Mouse (Mus musculus) midbrain, embryonic 10.5 days (tissue): ENCODE measurements at regions not wholly inside any gene's neighbourhood (a gene's known extent, or its start where the extent isn't known, plus 50 kb on each side); places are given as distances from the start of the nearest gene placed in this dataset.

Source experiments
- DNase-seq: peaks from one replicate; pipeline ENCODE4 v3.0.0-alpha.2; 2017; ENCODE audit warnings: low spot score
- H3K27ac ChIP-seq: fragments of 300-500 bp; sonication (generic); replicated peaks from 2 replicates; pipeline ENCODE4 v1.5.1; 2016; ENCODE audit warnings: mild to moderate bottlenecking
- H3K27me3 ChIP-seq: fragments of 300-500 bp; sonication (generic); 2 replicates; pipeline ENCODE4 v1.6.1; 2016; ENCODE audit warnings: low read depth, mild to moderate bottlenecking; ENCODE audit not compliant: poor library complexity, severe bottlenecking
- H3K36me3 ChIP-seq: fragments of 300-500 bp; sonication (generic); 2 replicates; pipeline ENCODE4 v1.6.1; 2016; ENCODE audit warnings: mild to moderate bottlenecking, moderate library complexity
- H3K4me1 ChIP-seq: fragments of 300-500 bp; sonication (generic); 2 replicates; pipeline ENCODE4 v1.6.1; 2016
- H3K4me3 ChIP-seq: fragments of 300-500 bp; sonication (generic); 2 replicates; pipeline ENCODE4 v1.5.1; 2016; ENCODE audit warnings: mild to moderate bottlenecking, moderate library complexity
- H3K9me3 ChIP-seq: fragments of 300-500 bp; sonication (generic); replicated peaks from 2 replicates; pipeline ENCODE4 v1.6.1; 2016; ENCODE audit warnings: mild to moderate bottlenecking
- WGBS: fragments of 180-500 bp; shearing (Covaris S2); methylation state at CpG from one replicate; pipeline ENCODE4 v1.1.7; 2016; 5-methylcytosine and 5-hydroxymethylcytosine counted together

DNA sequence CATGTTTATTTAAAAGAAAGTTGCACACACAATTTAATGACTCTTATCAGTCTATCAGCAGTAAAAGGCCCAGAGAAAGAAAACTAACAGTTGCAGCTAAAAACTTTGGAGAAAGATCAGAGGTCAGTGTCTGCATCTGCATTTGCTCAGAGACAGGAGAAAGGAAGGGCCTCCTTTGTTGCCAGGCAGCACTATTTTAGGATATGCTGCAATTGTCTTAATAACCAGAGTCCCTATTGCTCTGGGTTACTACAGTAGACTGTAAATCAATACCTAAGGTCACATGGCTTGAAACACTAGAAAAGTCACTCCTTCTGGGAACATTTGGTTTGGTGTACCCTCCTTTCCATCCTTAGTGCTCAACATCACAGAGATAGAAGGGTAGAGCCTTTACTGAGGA is 175.7 kb downstream of the Hdgfl1 start:
- Histone ChIP-seq H3K4me1 (no peaks in the 10 kb centered on the region), H3K27ac (no peak overlapping the region), H3K27me3 (no peaks in the 10 kb centered on the region), H3K36me3 (no peaks in the 10 kb centered on the region), H3K9me3 (peaks cover 6% of the 10 kb centered on the region; the same call in 1 of the 2 replicates), H3K4me3 (no peak overlapping the region)
- no peak for DNase-seq

DNA sequence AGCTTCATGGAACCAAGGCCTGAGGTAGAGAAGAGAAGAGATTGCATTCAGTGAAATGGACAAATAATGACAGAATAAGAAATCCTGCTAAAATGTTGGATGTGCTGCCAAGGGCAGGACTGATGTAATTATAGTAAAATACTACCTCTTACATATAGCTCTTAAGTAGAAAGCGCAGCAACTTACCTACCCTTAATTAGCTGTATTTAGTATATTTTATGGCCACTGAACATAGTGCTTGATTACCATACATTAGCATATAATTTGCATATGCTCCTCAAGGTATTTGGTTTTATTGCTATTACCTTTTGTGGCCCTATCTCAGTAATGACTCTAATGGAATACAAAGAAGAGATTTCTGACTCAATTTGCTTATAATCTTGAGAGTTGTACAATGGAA is 176.2 kb downstream of the Hdgfl1 start:
- H3K27me3 ChIP-seq: no peaks in the 10 kb centered on the region
- no peak overlapping the region for H3K4me3 ChIP-seq
- H3K4me1 ChIP-seq: no peaks in the 10 kb centered on the region
- H3K27ac ChIP-seq: no peak overlapping the region
- DNase-seq: no peak
- WGBS: 89% methylated on average over 1 of the region's 1 CpGs
- H3K36me3 ChIP-seq: no peaks in the 10 kb centered on the region
- peaks cover 6% of the 10 kb centered on the region; the same call in 1 of the 2 replicates for H3K9me3 ChIP-seq

DNA sequence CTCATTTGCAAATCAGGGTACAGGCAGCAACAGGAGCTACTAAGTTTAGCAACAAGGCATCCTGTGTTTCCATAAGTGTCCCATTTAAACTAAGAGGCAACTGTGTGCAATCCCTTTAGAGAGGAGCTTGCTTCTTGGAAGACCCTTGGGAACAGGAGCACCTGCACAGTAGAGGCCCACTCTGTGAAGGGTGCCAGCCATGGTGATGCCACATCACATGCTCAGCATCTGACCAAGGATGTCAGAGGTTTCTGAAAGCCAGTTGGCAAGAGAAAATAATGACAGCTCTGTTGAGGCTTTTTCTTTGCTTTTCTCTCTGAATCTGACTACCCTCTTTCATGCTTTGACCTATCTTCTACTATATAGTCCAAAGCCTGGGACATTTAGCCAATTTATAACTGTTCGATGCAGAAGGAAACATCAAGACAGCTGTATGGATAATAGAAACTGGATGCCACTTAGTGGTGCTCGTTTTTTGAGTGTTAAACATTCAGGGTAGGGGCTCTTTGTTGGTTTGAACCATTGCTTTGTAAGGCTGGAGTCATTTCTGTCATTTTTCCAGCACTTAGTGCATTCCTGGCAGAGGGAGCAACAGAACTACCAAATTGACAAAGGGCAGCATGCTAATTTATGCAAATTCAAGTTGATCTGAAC is 193.9 kb downstream of the Hdgfl1 start:
- Histone ChIP-seq H3K27ac (no peak overlapping the region), H3K27me3 (no peaks in the 10 kb centered on the region), H3K4me3 (no peak overlapping the region), H3K4me1 (0 out of 2 replicates have a peak, but pooled peaks cover 4% of the 10 kb centered on the region), H3K36me3 (no peaks in the 10 kb centered on the region), H3K9me3 (no peaks in the 10 kb centered on the region)
- no peak for DNase-seq
- WGBS: 70% methylated on average over 2 of the region's 2 CpGs

DNA sequence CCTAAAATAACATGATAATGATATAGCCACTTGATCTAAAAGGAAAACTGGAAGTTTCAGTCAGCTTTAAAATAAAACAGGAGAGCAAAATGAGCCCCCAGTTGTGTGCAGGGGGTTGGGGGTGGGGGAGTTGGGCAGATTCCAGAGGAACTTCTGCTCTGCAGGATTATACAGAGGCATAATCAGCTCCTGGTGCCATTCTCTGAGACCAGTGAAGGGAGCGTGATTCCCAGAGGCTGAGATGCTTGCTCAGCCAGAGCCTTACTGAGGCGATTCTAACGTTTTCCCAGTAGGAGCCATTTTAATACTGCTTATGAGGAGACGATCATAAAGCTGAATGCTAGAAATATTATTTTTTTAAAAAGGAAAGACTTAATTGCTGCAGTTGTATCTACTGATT is 200.5 kb downstream of the Hdgfl1 start:
- peak overlapping the region; percentile 63 for H3K27ac ChIP-seq
- WGBS: 18% methylated on average over 4 of the region's 4 CpGs
- DNase-seq: peak; percentile 17
- H3K9me3 ChIP-seq: no peaks in the 10 kb centered on the region
- H3K27me3 ChIP-seq: no peaks in the 10 kb centered on the region
- peaks cover 10% of the 10 kb centered on the region for H3K4me1 ChIP-seq
- no peak overlapping the region for H3K4me3 ChIP-seq
- H3K36me3 ChIP-seq: no peaks in the 10 kb centered on the region

DNA sequence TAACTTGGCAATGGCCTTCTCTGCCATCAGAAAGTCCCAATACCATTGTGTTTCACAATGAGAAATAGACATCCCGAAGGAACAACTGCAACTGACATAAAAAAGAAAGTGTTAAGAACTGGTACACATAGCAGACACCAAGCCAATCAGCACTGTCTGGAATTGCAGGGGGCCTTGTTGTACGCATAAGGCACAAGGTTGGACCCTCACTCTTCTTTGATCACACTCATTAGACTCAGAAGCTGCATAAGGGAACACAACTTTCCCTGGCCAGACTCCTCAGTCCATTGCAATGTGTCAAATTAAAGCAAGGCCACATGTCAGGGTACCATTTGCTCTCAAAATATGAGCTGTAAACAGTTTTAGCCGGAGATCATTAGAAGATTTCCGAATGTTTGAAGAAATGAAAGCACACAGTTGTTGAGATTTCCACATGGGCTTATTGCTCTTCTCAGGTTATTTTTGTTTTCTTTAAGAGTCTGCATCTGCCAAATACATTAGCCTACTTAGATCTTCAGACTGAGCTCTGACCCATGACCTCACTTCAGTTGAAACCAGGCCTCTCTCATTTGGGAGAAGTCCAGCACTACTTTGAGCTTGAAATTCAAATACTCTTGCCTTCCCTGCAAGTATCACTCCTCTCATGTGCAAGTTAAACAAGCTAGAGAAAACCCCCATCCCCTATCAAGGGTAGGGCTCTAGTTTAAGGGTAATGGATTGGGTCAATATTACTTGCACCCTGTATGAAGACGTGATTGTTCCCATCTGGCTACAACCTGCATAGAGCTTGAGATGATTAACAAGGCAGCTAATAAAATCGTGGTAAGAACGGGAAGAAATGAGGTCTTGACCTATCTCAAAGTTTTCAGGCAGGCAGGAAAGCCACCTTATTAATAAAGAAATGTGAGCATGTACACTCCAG is 204.8 kb downstream of the Hdgfl1 start:
- Histone ChIP-seq H3K27ac (no peak overlapping the region), H3K4me3 (no peak overlapping the region), H3K9me3 (no peaks in the 10 kb centered on the region), H3K27me3 (no peaks in the 10 kb centered on the region), H3K4me1 (peaks cover 10% of the 10 kb centered on the region), H3K36me3 (no peaks in the 10 kb centered on the region)
- 82% methylated on average over 7 of the region's 7 CpGs for WGBS
- DNase-seq: no peak

DNA sequence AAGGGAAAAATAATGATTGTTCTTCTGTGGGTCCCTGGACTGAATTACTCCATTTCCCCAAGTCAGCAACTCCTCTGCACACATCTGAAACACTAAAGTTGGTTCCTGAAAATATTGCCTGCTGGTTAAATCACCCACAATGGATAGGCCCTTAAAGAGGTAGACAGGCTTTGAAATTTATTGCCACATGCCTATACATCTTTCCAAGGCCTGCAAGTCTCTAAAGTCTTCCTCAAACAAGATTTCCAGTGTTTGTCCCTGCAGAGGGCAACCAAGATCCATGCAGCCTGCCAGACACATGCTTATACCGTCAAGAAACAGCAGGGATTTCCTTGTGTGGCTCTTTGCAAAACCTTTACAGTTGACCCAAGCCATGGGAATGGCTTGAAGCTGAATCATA is 211.6 kb downstream of the Hdgfl1 start:
- Histone ChIP-seq H3K9me3 (no peaks in the 10 kb centered on the region), H3K36me3 (no peaks in the 10 kb centered on the region), H3K27me3 (no peaks in the 10 kb centered on the region), H3K4me1 (no peaks in the 10 kb centered on the region), H3K4me3 (no peak overlapping the region), H3K27ac (no peak overlapping the region)
- peak; percentile 30 for DNase-seq
- WGBS: 45% methylated on average over 1 of the region's 1 CpGs

DNA sequence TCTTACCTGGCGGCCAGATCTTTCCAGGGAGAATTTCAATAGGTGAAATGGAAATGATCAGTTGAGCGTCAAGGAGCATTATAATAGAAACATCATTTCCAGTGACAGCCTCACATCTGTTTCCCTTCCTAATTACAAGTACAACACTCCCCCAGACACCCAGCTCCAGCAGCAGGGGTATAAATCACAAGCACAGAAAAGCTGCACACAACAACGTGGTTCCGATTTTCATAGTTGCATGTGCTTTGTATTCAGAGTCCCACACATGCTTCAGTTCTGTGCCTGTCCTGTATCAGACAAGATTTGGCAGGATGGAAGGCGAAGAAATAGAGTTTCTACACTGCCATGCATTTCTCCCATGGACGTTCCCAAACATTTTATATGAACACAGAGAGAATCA is 215.7 kb downstream of the Hdgfl1 start:
- H3K27me3 ChIP-seq: no peaks in the 10 kb centered on the region
- WGBS: 86% methylated on average over 6 of the region's 6 CpGs
- no peak for DNase-seq

DNA sequence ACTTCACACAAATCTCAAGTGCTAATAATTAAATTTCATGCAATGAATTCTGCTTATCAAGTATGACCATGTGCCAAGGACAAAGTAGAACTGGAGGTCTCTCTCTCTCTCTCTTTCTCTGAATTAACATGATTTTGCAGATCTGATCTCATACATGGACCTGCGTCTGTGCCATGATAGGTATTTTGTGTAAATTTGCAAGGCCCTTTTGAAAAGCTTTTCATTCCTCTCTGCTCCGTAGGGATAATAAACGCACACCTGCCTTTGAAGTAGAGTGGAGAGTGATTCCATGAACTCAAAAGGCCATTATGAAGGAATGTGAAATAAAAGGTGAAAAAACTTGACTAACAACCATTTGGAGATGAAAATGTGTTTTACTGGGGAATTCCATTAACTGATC is 217.8 kb downstream of the Hdgfl1 start:
- no peak overlapping the region for H3K4me3 ChIP-seq
- H3K36me3 ChIP-seq: no peaks in the 10 kb centered on the region
- no peaks in the 10 kb centered on the region for H3K4me1 ChIP-seq
- H3K27me3 ChIP-seq: no peaks in the 10 kb centered on the region
- no peak for DNase-seq
- no peak overlapping the region for H3K27ac ChIP-seq
- no peaks in the 10 kb centered on the region for H3K9me3 ChIP-seq
- 89% methylated on average over 3 of the region's 3 CpGs for WGBS

More for the DNA sequence above, 215.7 kb downstream of the Hdgfl1 start:
- H3K4me3 ChIP-seq: no peak overlapping the region
- H3K9me3 ChIP-seq: no peaks in the 10 kb centered on the region
- H3K36me3 ChIP-seq: no peaks in the 10 kb centered on the region
- no peaks in the 10 kb centered on the region for H3K4me1 ChIP-seq
- no peak overlapping the region for H3K27ac ChIP-seq

DNA sequence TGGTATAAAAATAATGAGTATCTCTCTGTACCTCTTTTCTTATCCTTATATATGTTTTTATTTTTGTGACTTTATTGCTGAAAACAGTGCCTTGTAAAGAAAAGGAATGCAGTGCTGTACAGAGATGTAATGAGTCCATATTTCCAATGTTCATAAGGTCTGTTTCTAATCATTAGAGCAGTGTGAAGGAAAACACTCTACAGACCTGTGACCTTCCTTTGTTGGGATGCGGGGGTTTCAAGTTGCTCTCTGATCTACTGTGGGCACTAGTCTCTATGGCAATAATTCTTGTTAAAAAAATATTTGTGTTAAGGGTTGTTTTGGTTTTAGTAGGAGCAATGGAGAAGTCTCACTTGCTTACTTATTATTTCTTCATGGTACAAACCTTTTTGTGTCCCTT is 231.0 kb downstream of the Hdgfl1 start:
- Histone ChIP-seq H3K9me3 (no peaks in the 10 kb centered on the region), H3K4me1 (no peaks in the 10 kb centered on the region), H3K36me3 (no peaks in the 10 kb centered on the region), H3K4me3 (no peak overlapping the region), H3K27ac (no peak overlapping the region), H3K27me3 (no peaks in the 10 kb centered on the region)
- no peak for DNase-seq
- 71% methylated on average over 1 of the region's 1 CpGs for WGBS

DNA sequence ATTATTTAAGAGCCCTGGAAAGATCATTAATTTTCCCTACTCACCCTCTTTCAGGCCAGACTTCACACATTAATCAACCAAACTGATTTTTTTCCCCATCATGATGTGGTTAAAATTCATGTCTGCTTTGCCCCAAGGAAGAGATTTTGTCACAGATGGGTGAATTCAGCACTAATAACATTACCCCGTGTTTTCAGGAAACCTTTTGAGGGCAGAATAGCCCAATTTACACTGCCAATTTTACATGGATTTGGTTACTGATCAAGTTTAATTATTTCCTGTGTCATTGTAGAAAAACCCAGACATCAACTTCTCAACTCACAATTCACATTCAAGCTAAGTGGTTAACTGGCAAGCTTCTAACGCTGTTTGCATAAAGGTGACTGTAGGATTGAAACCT is 233.4 kb downstream of the Hdgfl1 start:
- Histone ChIP-seq H3K36me3 (no peaks in the 10 kb centered on the region), H3K27ac (no peak overlapping the region), H3K9me3 (no peaks in the 10 kb centered on the region), H3K4me3 (no peak overlapping the region), H3K27me3 (no peaks in the 10 kb centered on the region), H3K4me1 (no peaks in the 10 kb centered on the region)
- 81% methylated on average over 2 of the region's 2 CpGs for WGBS
- DNase-seq: no peak

DNA sequence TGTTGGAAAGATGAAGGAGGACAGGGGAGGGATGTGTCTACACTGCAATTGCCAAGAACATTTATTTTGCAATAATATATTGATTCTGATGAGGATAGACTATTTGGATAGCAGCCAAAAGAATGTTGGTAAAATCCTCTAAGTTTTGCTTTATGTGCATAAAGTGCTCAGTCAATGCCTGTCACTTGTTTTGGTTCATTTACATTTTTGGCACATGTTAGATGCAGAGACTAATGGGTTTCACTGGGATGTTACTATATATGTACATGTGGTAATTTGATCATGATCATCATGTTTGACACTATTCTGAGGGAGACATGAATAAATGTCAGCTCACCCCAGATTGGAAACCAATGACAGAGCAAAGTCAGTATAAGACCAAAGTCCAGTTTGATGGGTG is 237.2 kb downstream of the Hdgfl1 start:
- no peaks in the 10 kb centered on the region for H3K9me3 ChIP-seq
- no peak for DNase-seq
- no peaks in the 10 kb centered on the region for H3K4me1 ChIP-seq
- no peaks in the 10 kb centered on the region for H3K36me3 ChIP-seq
- H3K27me3 ChIP-seq: no peaks in the 10 kb centered on the region
- H3K4me3 ChIP-seq: no peak overlapping the region
- no peak overlapping the region for H3K27ac ChIP-seq

DNA sequence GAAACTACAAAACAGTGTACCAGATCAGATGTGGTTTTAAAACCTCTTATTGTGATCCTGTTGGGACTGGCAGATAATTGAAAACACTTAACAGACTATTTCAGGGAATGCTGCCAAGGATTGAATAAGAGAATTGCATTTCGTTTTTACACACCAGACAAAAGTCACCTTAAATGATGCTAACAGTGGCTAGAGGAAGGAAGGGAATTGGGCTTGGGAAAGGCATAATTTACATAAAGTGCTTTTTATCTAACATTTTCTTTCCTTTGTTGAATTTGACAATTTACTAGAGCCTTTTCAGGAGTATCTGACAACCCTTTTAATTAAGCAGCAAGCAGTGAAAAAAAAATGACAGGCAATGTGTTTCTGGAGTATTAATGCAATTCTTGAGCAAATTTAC is 250.9 kb downstream of the Hdgfl1 start:
- H3K36me3 ChIP-seq: no peaks in the 10 kb centered on the region

DNA sequence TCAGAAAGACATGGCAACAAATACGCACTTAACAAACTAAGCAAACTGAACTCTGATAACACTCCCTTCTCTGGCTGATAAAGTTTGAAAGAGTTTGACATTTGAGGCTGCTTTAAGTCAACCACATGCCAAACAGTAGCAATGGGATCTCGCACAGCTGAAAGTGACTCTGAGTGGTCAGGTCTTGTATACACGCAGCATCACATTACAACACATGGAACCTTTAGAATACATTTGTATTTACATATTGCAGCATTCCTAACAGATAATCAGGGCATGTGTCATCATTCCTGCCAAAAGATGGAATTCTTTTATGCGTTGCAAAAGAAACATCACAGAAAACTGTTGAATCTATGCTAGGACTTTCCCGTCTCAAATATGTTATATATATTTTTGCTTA is 251.5 kb downstream of the Hdgfl1 start:
- Histone ChIP-seq H3K27me3 (no peaks in the 10 kb centered on the region), H3K4me1 (no peaks in the 10 kb centered on the region), H3K9me3 (no peaks in the 10 kb centered on the region), H3K27ac (no peak overlapping the region), H3K4me3 (no peak overlapping the region), H3K36me3 (no peaks in the 10 kb centered on the region)
- 90% methylated on average over 5 of the region's 5 CpGs for WGBS
- DNase-seq: no peak

More for the DNA sequence above, 250.9 kb downstream of the Hdgfl1 start:
- Histone ChIP-seq H3K27ac (no peak overlapping the region), H3K27me3 (no peaks in the 10 kb centered on the region), H3K4me3 (no peak overlapping the region), H3K4me1 (no peaks in the 10 kb centered on the region), H3K9me3 (no peaks in the 10 kb centered on the region)
- 66% methylated on average over 1 of the region's 1 CpGs for WGBS
- no peak for DNase-seq
